8 mouse cellular contexts compared by ENCODE assay signal in the genomic region with DNA sequence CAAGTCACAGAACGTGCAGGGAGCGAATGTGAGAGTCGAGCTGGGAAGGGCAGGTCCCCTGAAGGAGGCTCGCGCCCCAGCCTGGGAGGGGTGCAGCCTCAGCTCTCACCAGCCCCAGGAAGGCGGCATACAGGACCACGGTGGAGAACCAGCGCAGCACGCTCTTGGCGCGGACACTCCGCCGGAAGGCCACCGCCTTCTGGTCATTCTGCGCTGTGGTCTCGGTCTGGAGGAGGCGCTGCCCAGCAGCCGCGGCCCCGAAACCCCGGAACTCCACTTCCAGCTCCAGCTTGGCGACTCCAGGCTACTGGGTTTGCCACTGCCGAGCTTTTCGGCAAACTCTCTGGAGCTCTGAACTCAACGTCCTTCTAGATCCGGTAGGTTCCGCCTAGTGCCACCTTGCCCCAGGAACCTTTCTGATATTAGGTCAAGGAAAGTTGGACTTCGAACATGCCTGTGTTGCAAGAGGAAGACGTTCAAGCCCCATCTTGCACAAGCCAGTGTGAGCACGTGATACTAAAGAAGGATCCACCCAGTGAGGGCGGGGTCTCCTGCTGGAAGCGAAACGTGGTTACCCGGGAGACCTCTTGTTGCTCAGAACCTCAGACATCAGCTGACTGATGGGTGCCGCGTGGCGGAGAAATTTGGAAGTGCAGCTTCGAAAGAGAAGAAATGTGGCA. TPM values are rescaled to one million over a fixed set of nuclear protein-coding genes. Genes with fewer than 3 reads are reported as not detected.
DNase-seq lines count a peak whose midpoint lies in the region; ATAC-seq and TF ChIP-seq lines count a peak whose summit lies in the region.

Gene Mfsd4b3, minus strand, starts transcription at position 393 of the 680 bp plus-strand sequence.

- DNase-seq in 3T3-L1 (ENCODE audit: low read depth, low spot score): peak; percentile 98
- DNase-seq in adrenal gland, postnatal 4 days (ENCODE audit: low spot score in 2 of 2): peak; percentile 74 to 91
- DNase-seq in embryonic facial prominence, embryonic 14.5 days (ENCODE audit: low spot score): peak; percentile 98
- peak; percentile 92 to 96 for DNase-seq in heart, adult 2 months
- DNase-seq in kidney, adult 8-10 months: peak; percentile 99
- peak; percentile 65 to 91 for DNase-seq in spleen, postnatal 10 days (ENCODE audit: low spot score in 2 of 2)

- peak; percentile 85 for TF ChIP-seq CTCF in heart, adult 2 months (IDR thresholded peaks at IDR 0.05)

- peak within 1 kb of the TSS; percentile 52 for H3K4me3 ChIP-seq in embryonic facial prominence, embryonic 14.5 days (ENCODE audit: low read depth, low read length)
- H3K4me3 ChIP-seq in heart, adult 2 months: peak within 1 kb of the TSS; percentile 51
- peak within 1 kb of the TSS; percentile 51 for H3K4me3 ChIP-seq in limb, embryonic 13.5 days
- H3K4me3 ChIP-seq in midbrain, embryonic 16.5 days (ENCODE audit: low read depth, low read length): peak within 1 kb of the TSS; percentile 48

- no peaks in the 10 kb centered on the region for H3K79me2 ChIP-seq in heart, adult 2 months (replicated peaks; ENCODE audit: control insufficient read depth, insufficient read depth, low read length)

- 2% methylated on average over 32 of the region's 38 CpGs for WGBS in embryonic facial prominence, embryonic 14.5 days
- under 1% methylated on average over 38 of the region's 38 CpGs for whole genome bisulfite sequencing in heart, adult 2 months
- under 1% methylated on average over 38 of the region's 38 CpGs for WGBS in limb, embryonic 13.5 days
- under 1% methylated on average over 38 of the region's 38 CpGs for WGBS in midbrain, embryonic 16.5 days

- 0 out of 2 replicates have a peak, but pooled peaks cover 3% of the 10 kb centered on the region for H3K4me1 ChIP-seq in embryonic facial prominence, embryonic 14.5 days (ENCODE audit: control insufficient read depth, insufficient read depth, low read length)
- peaks cover 4% of the 10 kb centered on the region for H3K4me1 ChIP-seq in heart, adult 2 months (ENCODE audit: control insufficient read depth, insufficient read depth, low read length)
- peaks cover 6% of the 10 kb centered on the region; the same call in 1 of the 2 replicates for H3K4me1 ChIP-seq in limb, embryonic 13.5 days
- peaks cover 3% of the 10 kb centered on the region; the same call in 1 of the 2 replicates for H3K4me1 ChIP-seq in midbrain, embryonic 16.5 days (ENCODE audit: control insufficient read depth, insufficient read depth, low read length)

- H3K27me3 ChIP-seq in embryonic facial prominence, embryonic 14.5 days (replicated peaks; ENCODE audit: control insufficient read depth, insufficient read depth, low read length): no peaks in the 10 kb centered on the region
- H3K27me3 ChIP-seq in heart, adult 2 months (ENCODE audit: control insufficient read depth, insufficient read depth, low read length): no peaks in the 10 kb centered on the region
- H3K27me3 ChIP-seq in limb, embryonic 13.5 days: 0 out of 2 replicates have a peak, but pooled peaks cover 5% of the 10 kb centered on the region
- no peaks in the 10 kb centered on the region for H3K27me3 ChIP-seq in midbrain, embryonic 16.5 days (ENCODE audit: control insufficient read depth, insufficient read depth, low read depth, low read length)

- H3K27ac ChIP-seq in embryonic facial prominence, embryonic 14.5 days (replicated peaks; ENCODE audit: low read depth, low read length): no peak within 1 kb of the TSS; the same call in 1 of the 2 replicates
- peak within 1 kb of the TSS; percentile 88 for H3K27ac ChIP-seq in heart, adult 2 months
- H3K27ac ChIP-seq in limb, embryonic 13.5 days: no peak within 1 kb of the TSS
- no peak within 1 kb of the TSS for H3K27ac ChIP-seq in midbrain, embryonic 16.5 days (ENCODE audit: low read length)

- intact Hi-C loops in heart, adult 2 months (cut with DNase I): loop anchor here (1.0 to 10.0 kb wide), 4 partner anchors 62 to 545 kb away; partner anchors contain the start of gene Mfsd4b4

- peak; percentile 99 for ATAC-seq in embryonic facial prominence, embryonic 14.5 days (ENCODE audit: low read depth)
- peak; percentile 98 for ATAC-seq in limb, embryonic 13.5 days (ENCODE audit: low FRiP score, low read depth)
- ATAC-seq in midbrain, embryonic 16.5 days: peak; percentile 98

- TF ChIP-seq POLR2A in heart, adult 2 months (IDR thresholded peaks at IDR 0.05; ENCODE audit: insufficient read depth, low read depth, low read length): peak; percentile 92

- no peaks in the 10 kb centered on the region for H3K9me3 ChIP-seq in embryonic facial prominence, embryonic 14.5 days (ENCODE audit: control insufficient read depth, low read length)
- no peaks in the 10 kb centered on the region for H3K9me3 ChIP-seq in limb, embryonic 13.5 days
- no peaks in the 10 kb centered on the region for H3K9me3 ChIP-seq in midbrain, embryonic 16.5 days (replicated peaks; ENCODE audit: control insufficient read depth, low read length, poor library complexity, severe bottlenecking)

- H3K4me2 ChIP-seq in embryonic facial prominence, embryonic 14.5 days (ENCODE audit: low read depth, low read length): peak within 1 kb of the TSS; percentile 89
- H3K4me2 ChIP-seq in limb, embryonic 13.5 days (replicated peaks): peak within 1 kb of the TSS; percentile 94
- peak within 1 kb of the TSS; percentile 79 for H3K4me2 ChIP-seq in midbrain, embryonic 16.5 days (ENCODE audit: low read length)

- TF ChIP-seq EP300 in heart, adult 2 months (IDR thresholded peaks at IDR 0.05; ENCODE audit: insufficient read depth, low read depth, low read length): peak; percentile 80

- no peaks in the 10 kb centered on the region for H3K36me3 ChIP-seq in embryonic facial prominence, embryonic 14.5 days (ENCODE audit: control insufficient read depth, insufficient read depth, low read length)
- H3K36me3 ChIP-seq in heart, adult 2 months (ENCODE audit: control insufficient read depth, insufficient read depth, low read length): peaks cover 4% of the 10 kb centered on the region; the same call in 1 of the 2 replicates
- H3K36me3 ChIP-seq in limb, embryonic 13.5 days: no peaks in the 10 kb centered on the region
- no peaks in the 10 kb centered on the region for H3K36me3 ChIP-seq in midbrain, embryonic 16.5 days (ENCODE audit: control insufficient read depth, insufficient read depth, low read length)

- peak within 1 kb of the TSS; percentile 58 for H3K9ac ChIP-seq in embryonic facial prominence, embryonic 14.5 days (ENCODE audit: low read depth, low read length)
- H3K9ac ChIP-seq in heart, adult 2 months (ENCODE audit: low read depth, low read length): peak within 1 kb of the TSS; percentile 84
- peak within 1 kb of the TSS; percentile 70 for H3K9ac ChIP-seq in limb, embryonic 13.5 days
- H3K9ac ChIP-seq in midbrain, embryonic 16.5 days (ENCODE audit: low read depth, low read length): peak within 1 kb of the TSS; percentile 51

RNA-seq across cellular contexts. Expression of gene Mfsd4b3, which starts in this region (rescaled TPM):
- 1 to 10 TPM; 4.3 to 4.4 TPM for total RNA-seq in adrenal gland, postnatal 4 days (2021)
- polyA plus RNA-seq in embryonic facial prominence, embryonic 14.5 days (2014; fragmentation: Nextera tagmentation; extraction: Ambion mirVana): 0.45 and 1.4 TPM in 2 replicates
- total RNA-seq in heart, adult 2 months (2021): 1 to 10 TPM; 5.5 to 5.7 TPM
- polyA plus RNA-seq in heart, adult 2 months (2012; rRNA removed): 4.6 and 9.0 TPM in 2 replicates
- 0.22 and 0.24 TPM in 2 replicates for polyA plus RNA-seq in limb, embryonic 13.5 days (2015; fragmentation: Nextera tagmentation; extraction: Ambion mirVana)
- polyA plus RNA-seq in midbrain, embryonic 16.5 days (2015; fragmentation: Nextera tagmentation; extraction: Ambion mirVana): 0.10 and 0.11 TPM in 2 replicates

Comparison
In these comparisons a context has a peak if more than half of its experiments do, and no peak if none do; other contexts are left out.
1. Peak in ATAC-seq, H3K4me3 ChIP-seq, H3K9ac ChIP-seq and H3K4me2 ChIP-seq in limb, embryonic 13.5 days; RNA of the gene not detected or under 1 TPM.
2. Peak in ATAC-seq, H3K4me3 ChIP-seq, H3K9ac ChIP-seq and H3K4me2 ChIP-seq in midbrain, embryonic 16.5 days; RNA of the gene not detected or under 1 TPM.